Mouse (Mus musculus) naive thymus-derived CD4-positive, alpha-beta T cell, adult 2 months (primary cell): ENCODE data around the gene Rere.
"Not testable (repeated sequence)": the region's sequence is repeated elsewhere in the genome, so short reads cannot be mapped to it uniquely, and the experiment has no call there.

Experiments
- DNase-seq: peaks from one replicate; pipeline ENCODE4 v3.0.0-alpha.2; 2011; ENCODE audit warnings: low read depth

The Rere gene

GRCm38 (mm10) chr4:150551390-150551789 is 269.9 kb downstream of the Rere start:
- no peak for DNase-seq

GRCm38 (mm10) chr4:150552751-150553600 is 271.5 kb downstream of the Rere start:
- peak; percentile 51 for DNase-seq

- DNase-seq = peak; percentile 47
These were observed 274.3 kb downstream of the Rere start for GRCm38 (mm10) chr4:150555783-150556182.

- peak; percentile 87 for DNase-seq
These were observed 275.2 kb downstream of the Rere start for GRCm38 (mm10) chr4:150556382-150557221.

GRCm38 (mm10) chr4:150557289-150557688 is 275.8 kb downstream of the Rere start:
- not testable (repeated sequence) for DNase-seq

GRCm38 (mm10) chr4:150557976-150558375 is 276.5 kb downstream of the Rere start:
- DNase-seq = peak; percentile 82

GRCm38 (mm10) chr4:150559514-150559913 is 278.1 kb downstream of the Rere start:
- DNase-seq = no peak

- DNase-seq = no peak
These were observed 281.8 kb downstream of the Rere start for GRCm38 (mm10) chr4:150563281-150563680.

GRCm38 (mm10) chr4:150566193-150566592 is 284.7 kb downstream of the Rere start:
- DNase-seq = peak; percentile 83

- DNase-seq = peak; percentile 74
These were observed 287.1 kb downstream of the Rere start for GRCm38 (mm10) chr4:150568318-150569134.

- DNase-seq = peak; percentile 59
These were observed 287.8 kb downstream of the Rere start for GRCm38 (mm10) chr4:150569135-150569833.

GRCm38 (mm10) chr4:150569834-150570571 is 288.6 kb downstream of the Rere start:
- peak; percentile 72 for DNase-seq

GRCm38 (mm10) chr4:150570793-150571192 is 289.3 kb downstream of the Rere start:
- no peak for DNase-seq

GRCm38 (mm10) chr4:150572104-150572691 is 290.8 kb downstream of the Rere start:
- no peak for DNase-seq

GRCm38 (mm10) chr4:150572938-150573337 is 291.5 kb downstream of the Rere start:
- DNase-seq = peak; percentile 67

- no peak for DNase-seq
These were observed 294.1 kb downstream of the Rere start for GRCm38 (mm10) chr4:150575363-150576092.

- DNase-seq = no peak
These were observed 294.9 kb downstream of the Rere start for GRCm38 (mm10) chr4:150576339-150576738.

- DNase-seq = no peak
These were observed 296.6 kb downstream of the Rere start for GRCm38 (mm10) chr4:150578021-150578420.

GRCm38 (mm10) chr4:150581931-150582723 is 300.7 kb downstream of the Rere start:
- peak; percentile 52 for DNase-seq
